Mouse (Mus musculus) v-Abl transformed pro-B cells (cell line): ENCODE measurements at regions not wholly inside any gene's neighbourhood (a gene's known extent, or its start where the extent isn't known, plus 50 kb on each side); places are given as distances from the start of the nearest gene placed in this dataset.

Experiments
- in situ Hi-C, 2 experiments: fragments of 400-800 bp; cut with MboI; formaldehyde crosslinking; loops; one replicate each; pipeline ENCODE4 v1.15.1; 2025; ENCODE audit not compliant: unreplicated experiment in 2 of 2

GRCm38 (mm10) chr3:128239813-128240421 is 343.8 kb upstream of the Fam241a start:
- in situ Hi-C loops = no loop called here

- in situ Hi-C loops = no loop called here
Observed at GRCm38 (mm10) chr3:128230390-128230789, 334.3 kb upstream of the Fam241a start.

DNA sequence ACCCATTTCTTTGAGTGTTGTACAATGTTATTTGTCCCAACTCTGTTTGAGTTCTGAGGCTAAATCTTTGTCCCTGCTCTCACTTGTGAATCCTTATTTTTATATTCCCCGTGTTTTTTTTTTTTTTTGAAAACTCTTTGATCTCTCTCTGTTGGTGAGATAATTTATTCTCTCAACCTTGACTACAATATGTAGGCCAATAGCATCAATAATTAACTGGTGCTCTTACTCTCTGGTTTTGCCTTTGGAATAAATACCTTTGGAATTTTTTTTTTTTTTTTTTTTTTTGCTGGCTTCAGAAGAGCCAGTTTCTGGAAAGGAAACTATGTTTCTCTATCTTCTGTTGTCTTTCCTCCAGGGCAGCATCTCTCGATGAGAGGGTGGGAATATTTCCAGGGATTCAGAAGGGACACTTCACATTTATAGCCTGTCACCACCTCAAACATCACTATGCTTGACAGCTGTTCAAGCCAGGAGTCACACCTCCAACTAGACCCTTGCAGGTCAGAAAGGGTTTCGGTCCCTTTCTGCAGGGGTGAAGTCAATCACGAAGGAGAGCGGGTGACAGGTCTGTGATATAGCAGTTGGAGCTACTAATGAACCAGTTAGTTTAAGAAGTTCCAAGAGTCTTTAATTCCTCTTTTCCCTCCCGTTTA is 330.9 kb upstream of the Fam241a start:
- in situ Hi-C loops = loop anchor here in 1 of 2 experiments (10.0 kb wide), 1 partner anchor 188 kb away; no protein-coding TSS in a partner anchor

DNA sequence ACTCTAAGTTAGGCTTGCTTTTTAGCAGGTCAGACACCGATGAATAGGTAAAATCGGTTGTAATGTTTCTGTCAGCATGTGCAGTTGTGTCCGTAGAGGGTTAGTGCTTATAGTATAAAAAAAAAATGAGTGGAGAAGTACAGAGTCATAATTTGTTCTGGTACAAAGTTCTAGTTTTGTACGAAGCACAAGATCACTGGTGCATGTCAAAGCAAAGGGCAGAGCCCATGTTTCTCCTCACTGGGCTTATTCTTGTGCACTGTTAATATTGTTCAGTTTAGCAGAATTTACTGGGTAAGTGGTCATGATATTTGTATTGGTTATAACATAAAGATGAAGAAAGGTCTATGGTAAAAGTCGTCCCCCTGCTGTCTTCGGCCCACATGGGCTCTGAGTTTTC is 330.4 kb upstream of the Fam241a start:
- in situ Hi-C loops = loop anchor here in 1 of 2 experiments (10.0 kb wide), 1 partner anchor 188 kb away; no protein-coding TSS in a partner anchor

DNA sequence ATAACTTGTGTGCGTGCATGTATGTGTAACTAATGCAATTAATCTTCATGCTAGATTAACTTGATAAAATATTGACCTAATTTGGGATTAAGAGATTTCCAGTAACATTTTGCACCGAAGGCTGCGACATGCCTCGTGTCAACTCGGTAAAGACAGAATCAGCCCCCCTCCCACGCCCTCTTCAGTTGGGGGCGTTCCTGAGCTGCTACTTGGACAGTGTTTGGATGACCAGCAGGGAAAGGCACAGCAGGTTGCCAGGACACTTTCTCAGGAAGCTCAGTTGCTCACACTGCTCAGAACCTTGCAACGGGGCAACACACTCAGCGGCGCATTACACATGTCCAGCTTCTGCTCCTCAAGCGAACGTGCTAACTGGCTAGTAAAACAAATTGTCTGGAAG is 326.2 kb upstream of the Fam241a start:
- in situ Hi-C loops = loop anchor here in 1 of 2 experiments (10.0 kb wide), 1 partner anchor 192 kb away; no protein-coding TSS in a partner anchor

- in situ Hi-C loops = loop anchor here in 1 of 2 experiments (10.0 kb wide), 1 partner anchor 193 kb away; no protein-coding TSS in a partner anchor
Observed at GRCm38 (mm10) chr3:128221625-128222024, 325.5 kb upstream of the Fam241a start.

- in situ Hi-C loops = loop anchor here in 1 of 2 experiments (10.0 kb wide), 1 partner anchor 194 kb away; no protein-coding TSS in a partner anchor
Observed at GRCm38 (mm10) chr3:128220776-128221550, 324.8 kb upstream of the Fam241a start.

- in situ Hi-C loops = no loop called here
Observed at GRCm38 (mm10) chr3:128217765-128218415, 321.8 kb upstream of the Fam241a start.

DNA sequence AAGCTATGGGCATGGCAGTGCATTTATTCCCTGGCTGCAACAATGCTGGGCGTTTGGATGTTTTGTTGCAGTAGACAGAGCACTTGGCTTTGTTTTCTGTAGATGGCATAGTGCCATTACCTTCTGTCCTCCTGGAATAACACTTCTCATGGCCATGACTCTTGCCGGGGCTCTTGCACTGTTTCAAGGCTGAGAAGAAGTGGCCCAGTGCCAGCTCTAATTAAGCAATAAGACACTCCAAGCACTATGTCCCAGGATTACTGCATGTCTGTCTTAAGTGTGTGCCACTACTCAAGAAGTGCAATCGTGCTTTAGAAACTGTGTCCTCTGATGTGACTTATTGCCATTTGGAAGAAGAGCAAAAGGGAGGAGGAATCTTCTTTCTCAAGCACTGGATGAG is 316.1 kb upstream of the Fam241a start:
- in situ Hi-C loops = no loop called here

GRCm38 (mm10) chr3:128210591-128210990 is 314.5 kb upstream of the Fam241a start:
- in situ Hi-C loops = no loop called here

DNA sequence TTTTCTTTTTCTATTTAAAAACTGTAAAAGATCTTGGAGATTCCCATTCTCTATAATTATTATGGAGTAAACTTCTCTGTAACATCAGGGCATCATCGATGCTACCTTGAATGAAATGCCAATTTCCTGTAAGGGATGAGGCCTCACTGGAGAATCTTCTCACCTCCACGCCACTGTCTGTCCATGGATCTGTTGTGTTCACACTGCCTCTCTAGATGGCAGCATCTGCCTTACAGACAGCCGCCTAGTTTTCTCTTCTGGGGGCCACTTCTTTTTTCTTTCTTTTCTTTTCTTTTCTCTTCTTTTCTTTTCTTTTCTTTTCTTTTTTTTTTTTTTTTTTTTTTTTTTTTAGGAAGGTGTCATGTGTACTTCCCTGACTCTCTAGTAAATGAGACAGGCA is 310.8 kb upstream of the Fam241a start:
- in situ Hi-C loops = no loop called here

- in situ Hi-C loops = no loop called here
Observed at GRCm38 (mm10) chr3:128206483-128206882, 310.4 kb upstream of the Fam241a start.

GRCm38 (mm10) chr3:128200574-128201235 is 304.6 kb upstream of the Fam241a start:
- in situ Hi-C loops = no loop called here

GRCm38 (mm10) chr3:128199466-128199865 is 303.3 kb upstream of the Fam241a start:
- in situ Hi-C loops = no loop called here

DNA sequence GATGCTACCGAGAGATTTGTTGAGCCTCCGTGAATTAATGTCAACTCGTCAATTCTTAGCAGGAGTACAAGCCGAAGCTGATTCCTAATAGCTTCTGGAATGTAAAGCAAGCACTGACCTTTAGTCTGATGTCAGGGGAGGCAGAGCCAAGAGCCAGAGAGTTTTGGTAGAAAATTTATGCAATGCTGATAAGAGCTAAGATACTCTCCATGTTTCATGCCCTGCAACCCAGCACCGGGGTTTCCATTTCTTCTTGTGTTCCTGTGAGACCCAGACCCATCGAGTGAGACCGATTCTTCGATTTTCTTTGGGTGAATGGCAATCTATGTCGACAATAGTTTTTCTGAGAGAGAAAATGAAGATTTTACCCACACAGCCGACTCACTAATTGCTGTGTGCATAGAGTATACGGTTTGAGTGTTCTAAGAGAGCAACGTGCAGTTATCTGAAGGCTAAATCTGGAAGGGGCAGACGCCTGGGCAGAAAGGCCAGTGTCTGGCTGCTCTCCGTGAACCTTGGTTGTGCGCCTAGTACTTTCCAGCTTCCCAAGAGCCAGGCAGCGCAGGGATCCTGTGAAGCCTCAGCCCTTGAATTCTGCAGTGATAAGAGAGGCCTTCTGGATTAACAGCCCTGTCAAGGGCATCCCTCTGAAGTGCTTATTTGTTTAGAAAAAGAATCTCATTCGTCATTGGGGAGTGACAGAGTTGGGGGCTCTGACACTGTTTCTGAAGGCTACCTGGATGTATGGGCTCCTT is 296.1 kb upstream of the Fam241a start:
- in situ Hi-C loops = no loop called here

GRCm38 (mm10) chr3:128187330-128188044 is 291.4 kb upstream of the Fam241a start:
- in situ Hi-C loops = no loop called here

GRCm38 (mm10) chr3:128186278-128186677 is 290.2 kb upstream of the Fam241a start:
- in situ Hi-C loops = no loop called here

DNA sequence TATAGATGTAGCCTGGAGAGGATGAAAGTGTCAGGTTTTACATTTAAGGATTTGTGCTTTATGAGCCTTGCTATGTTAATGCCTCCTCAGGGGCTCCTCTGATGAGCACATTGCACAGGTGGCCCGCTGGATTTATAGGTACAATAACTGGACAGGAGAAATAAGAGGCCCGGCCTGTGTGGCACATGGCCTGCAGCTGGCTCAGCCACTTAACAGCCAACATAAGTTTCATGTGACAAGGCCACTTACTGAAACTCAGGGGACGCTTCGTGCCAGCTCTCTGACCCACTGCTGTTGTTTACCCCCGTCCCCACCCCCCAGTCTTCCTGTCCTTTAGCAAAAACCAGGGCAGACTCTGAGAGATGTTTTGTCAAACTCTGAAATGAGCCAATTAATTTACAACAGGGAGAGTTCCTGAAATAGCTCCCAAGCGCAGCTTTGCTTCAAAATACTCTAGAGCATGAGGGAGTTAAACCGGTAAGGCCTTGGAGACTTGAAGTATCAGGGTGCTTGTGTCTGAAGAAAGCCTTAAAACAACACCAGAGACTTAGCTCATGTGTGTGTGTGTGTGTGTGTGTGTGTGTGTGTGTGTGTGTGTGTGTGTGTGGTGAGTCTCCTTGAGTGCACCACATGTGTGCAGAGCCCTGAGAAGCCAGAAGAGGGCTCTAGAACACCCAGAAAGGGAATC is 285.2 kb upstream of the Fam241a start:
- in situ Hi-C loops = no loop called here
